Mouse (Mus musculus) gastrocnemius, adult 2 months (tissue): ENCODE measurements around the gene Eri2. TPM values are rescaled to one million over a fixed set of nuclear protein-coding genes. Genes with fewer than 3 reads are reported as not detected.
"Not testable (repeated sequence)": the region's sequence is repeated elsewhere in the genome, so short reads cannot be mapped to it uniquely, and the experiment has no call there.

ENCODE experiments used
- DNase-seq: peaks from one replicate; pipeline ENCODE4 v3.0.0; 2022
- H3K27ac ChIP-seq: fragments of 200-600 bp; 2 replicates; pipeline ENCODE4 v1.8.1; 2022; ENCODE audit warnings: mild to moderate bottlenecking
- H3K4me3 ChIP-seq: fragments of 200-600 bp; 2 replicates; pipeline ENCODE4 v1.8.1; 2022; ENCODE audit warnings: mild to moderate bottlenecking, moderate library complexity
- CTCF ChIP-seq: fragments of 200-600 bp; IDR thresholded peaks from 2 replicates; pipeline ENCODE4 v1.8.1; 2022; ENCODE audit warnings: antibody characterized with exemption, mild to moderate bottlenecking, moderate library complexity
- intact Hi-C: fragments of 180-260 bp; cut with DNase I; formaldehyde crosslinking; loops from one replicate; pipeline ENCODE4 v1.15.1; 2025
- total RNA-seq, 2 experiments: library from RNA; stranded (reverse); gene quantifications; 2 replicates each; pipeline ENCODE4 v1.2.3; 2021

Gene Eri2
- total RNA-seq, 2 experiments from 2014 or later, result 1.0 to 1.2 TPM

GRCm38 (mm10) chr7:119783453-119783852, 10.4 kb downstream of the Eri2 start:
- Histone ChIP-seq H3K27ac (no peak overlapping the region), H3K4me3 (no peak overlapping the region)
- TF ChIP-seq CTCF, result no peak
- peak; percentile 28 for DNase-seq
- intact Hi-C loops, result no loop called here

GRCm38 (mm10) chr7:119769895-119770294, 24.0 kb downstream of the Eri2 start:
- Histone ChIP-seq H3K4me3 (no peak overlapping the region), H3K27ac (no peak overlapping the region)
- TF ChIP-seq CTCF, result no peak
- no peak for DNase-seq
- intact Hi-C loops, result no loop called here

GRCm38 (mm10) chr7:119766996-119767395, 26.9 kb downstream of the Eri2 start:
- no peak for DNase-seq
- intact Hi-C loops, result no loop called here
- no peak for TF ChIP-seq CTCF
- Histone ChIP-seq H3K27ac (no peak overlapping the region), H3K4me3 (no peak overlapping the region)

GRCm38 (mm10) chr7:119764377-119764776, 29.5 kb downstream of the Eri2 start:
- DNase-seq, result no peak
- Histone ChIP-seq H3K4me3 (no peak overlapping the region), H3K27ac (no peak overlapping the region)
- intact Hi-C loops, result no loop called here
- no peak for TF ChIP-seq CTCF

- no peak for TF ChIP-seq CTCF
- no peak for DNase-seq
- intact Hi-C loops, result no loop called here
- Histone ChIP-seq H3K27ac (no peak overlapping the region), H3K4me3 (no peak overlapping the region)
Measured at GRCm38 (mm10) chr7:119762166-119762697, 31.6 kb downstream of the Eri2 start.

- no peak for DNase-seq
- Histone ChIP-seq H3K4me3 (no peak within 1 kb of the TSS), H3K27ac (no peak within 1 kb of the TSS)
- no peak for TF ChIP-seq CTCF
- intact Hi-C loops, result no loop called here
Measured at GRCm38 (mm10) chr7:119760527-119760951, 33.3 kb downstream of the Eri2 start, which contains the start of gene Acsm3. TSS of gene Acsm3 (plus strand) at chr7:119760923.

GRCm38 (mm10) chr7:119753696-119754095, 40.2 kb downstream of the Eri2 start:
- no peak overlapping the region for H3K4me3 ChIP-seq
- H3K27ac ChIP-seq, result no peak overlapping the region
- no peak for TF ChIP-seq CTCF
- DNase-seq, result no peak
- intact Hi-C loops, result no loop called here

GRCm38 (mm10) chr7:119749942-119750341, 43.9 kb downstream of the Eri2 start:
- no peak overlapping the region for H3K4me3 ChIP-seq
- intact Hi-C loops, result no loop called here

GRCm38 (mm10) chr7:119748761-119749160, 45.1 kb downstream of the Eri2 start:
- no peak for TF ChIP-seq CTCF
- Histone ChIP-seq H3K4me3 (no peak overlapping the region), H3K27ac (no peak overlapping the region)
- DNase-seq, result no peak
- intact Hi-C loops, result no loop called here

More at GRCm38 (mm10) chr7:119749942-119750341, 43.9 kb downstream of the Eri2 start:
- TF ChIP-seq CTCF, result no peak
- no peak for DNase-seq
- H3K27ac ChIP-seq, result no peak overlapping the region

GRCm38 (mm10) chr7:119745869-119746268, 48.0 kb downstream of the Eri2 start:
- TF ChIP-seq CTCF, result no peak
- H3K27ac ChIP-seq, result no peak overlapping the region
- intact Hi-C loops, result no loop called here
- no peak for DNase-seq
- H3K4me3 ChIP-seq, result no peak overlapping the region

- Histone ChIP-seq H3K27ac (no peak overlapping the region), H3K4me3 (no peak overlapping the region)
- intact Hi-C loops, result no loop called here
- peak; percentile 20 for DNase-seq
- TF ChIP-seq CTCF, result no peak
Measured at GRCm38 (mm10) chr7:119744321-119744720, 49.5 kb downstream of the Eri2 start.

GRCm38 (mm10) chr7:119739798-119740468, 53.9 kb downstream of the Eri2 start:
- Histone ChIP-seq H3K27ac (peak overlapping the region; percentile 68; the same call in 1 of the 2 replicates), H3K4me3 (peak overlapping the region; percentile 65)
- DNase-seq, intact Hi-C loops: not testable (repeated sequence)

- no peak for DNase-seq
- H3K4me3 ChIP-seq, result no peak overlapping the region
- TF ChIP-seq CTCF, result no peak
- H3K27ac ChIP-seq, result no peak overlapping the region
- intact Hi-C loops, result no loop called here
Measured at GRCm38 (mm10) chr7:119738877-119739276, 55.0 kb downstream of the Eri2 start.

GRCm38 (mm10) chr7:119731262-119731661, 62.6 kb downstream of the Eri2 start:
- intact Hi-C loops, DNase-seq, H3K27ac ChIP-seq, H3K4me3 ChIP-seq: not testable (repeated sequence)
- peak; percentile 15; the same call in 1 of the 2 replicates for TF ChIP-seq CTCF
